Mouse (Mus musculus) cerebellum, postnatal 10 days (tissue): Measurements from ENCODE around the gene Wdr4.
"Not testable (repeated sequence)": the region's sequence is repeated elsewhere in the genome, so short reads cannot be mapped to it uniquely, and the experiment has no call there.

Experiments used
- DNase-seq, 2 experiments: peaks; one replicate each; pipeline ENCODE4 v3.0.0; 2021; ENCODE audit warnings: mixed read lengths in 2 of 2

Wdr4 gene

GRCm38 (mm10) chr17:31519946-31520838 lies at the start of gene Wdr4, which contains the start of gene Ndufv3:
Gene Wdr4 (minus strand): TSS chr17:31519980.
Gene Ndufv3 (plus strand): TSS chr17:31520115.
- DNase-seq: peak; percentile 99

DNA sequence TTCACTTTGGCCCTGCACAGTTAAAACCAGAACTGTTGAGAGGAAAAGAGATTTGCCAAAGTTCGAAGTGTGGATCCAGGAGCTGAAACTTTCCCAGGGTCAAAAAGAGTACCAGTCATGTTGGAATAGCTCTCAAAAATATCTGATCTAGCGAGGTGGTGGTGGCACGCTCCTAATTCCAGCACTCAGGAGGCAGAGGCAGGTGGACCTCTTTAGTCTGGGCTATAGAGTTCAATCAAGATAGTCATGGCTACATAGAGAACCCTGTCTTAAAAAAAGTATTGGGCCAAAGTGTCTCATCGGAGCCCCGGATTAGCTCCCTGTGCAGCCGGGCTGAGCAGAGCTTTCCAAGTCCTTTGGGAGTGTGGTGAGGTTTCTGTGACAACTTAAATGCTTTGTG lies 46.5 kb upstream of the Wdr4 start:
- DNase-seq: no peak

GRCm38 (mm10) chr17:31565141-31566056 lies 45.6 kb upstream of the Wdr4 start:
- peak; percentile 86 to 90 for DNase-seq

DNA sequence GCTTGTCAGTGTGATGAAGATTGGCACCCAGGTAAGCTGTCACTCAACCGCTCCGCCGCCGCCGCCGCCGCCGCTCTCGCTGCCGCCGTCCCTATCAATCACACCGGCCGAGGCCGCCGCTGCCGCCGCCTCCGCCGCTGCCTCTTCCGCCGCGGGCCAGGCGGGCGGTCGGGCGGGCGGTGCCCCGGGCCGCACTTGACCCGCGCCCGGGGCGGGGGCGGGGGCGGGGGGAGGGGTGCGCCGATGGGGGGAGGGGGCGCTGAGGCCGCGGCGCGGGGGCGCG lies 45.0 kb upstream of the Wdr4 start:
- no peak for DNase-seq

GRCm38 (mm10) chr17:31564015-31564857 lies 44.5 kb upstream of the Wdr4 start, which contains the start of gene Pknox1:
Gene Pknox1 (plus strand): TSS chr17:31564734.
- peak; percentile 98 to 99 for DNase-seq

DNA sequence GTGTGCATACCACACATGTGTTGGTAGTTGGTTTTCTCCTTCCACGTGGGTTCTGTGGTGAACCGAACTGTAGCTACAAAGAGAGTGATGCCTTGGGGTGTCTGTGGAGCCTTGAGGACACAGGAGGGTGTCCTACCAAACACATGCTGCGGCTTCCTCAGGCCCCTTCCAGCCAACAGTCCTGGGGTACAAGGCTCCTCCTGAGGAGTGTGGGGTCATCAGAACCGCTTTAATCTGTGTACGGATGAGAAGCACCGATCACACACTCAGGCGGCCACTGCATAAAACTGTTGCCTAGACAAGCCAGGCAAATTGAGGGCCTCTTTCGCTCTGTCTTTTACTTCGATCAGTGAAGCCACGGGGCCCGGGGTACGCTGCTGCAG lies 43.8 kb upstream of the Wdr4 start:
- DNase-seq: peak; percentile 58 to 71

- DNase-seq: no peak
Measured at GRCm38 (mm10) chr17:31559021-31559789, 39.4 kb upstream of the Wdr4 start.

- no peak for DNase-seq
Measured at GRCm38 (mm10) chr17:31557947-31558542, 38.3 kb upstream of the Wdr4 start.

GRCm38 (mm10) chr17:31557124-31557880 lies 37.5 kb upstream of the Wdr4 start:
- DNase-seq: peak; percentile 57

- no peak for DNase-seq
Measured at GRCm38 (mm10) chr17:31556253-31556652, 36.5 kb upstream of the Wdr4 start.

DNA sequence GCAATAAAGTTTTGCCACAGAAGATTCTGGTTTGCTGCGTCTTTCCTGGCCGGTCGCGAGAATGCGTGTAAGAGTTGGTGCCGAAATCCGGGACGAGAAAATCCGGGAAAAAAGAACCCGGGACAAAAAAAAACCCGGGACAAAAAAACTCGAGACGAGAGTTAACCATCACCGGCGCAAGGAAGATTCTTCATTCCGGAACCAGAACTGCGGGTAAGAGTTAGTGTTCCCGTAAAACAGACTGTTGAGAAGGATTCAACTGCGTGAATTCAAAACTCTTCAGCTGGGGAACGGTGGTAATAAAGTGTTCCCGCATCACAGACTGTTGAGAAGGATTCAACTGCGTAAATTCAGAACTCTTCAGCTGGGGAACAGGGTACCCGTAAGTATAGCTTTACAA lies 32.8 kb upstream of the Wdr4 start:
- not testable (repeated sequence) for DNase-seq

DNA sequence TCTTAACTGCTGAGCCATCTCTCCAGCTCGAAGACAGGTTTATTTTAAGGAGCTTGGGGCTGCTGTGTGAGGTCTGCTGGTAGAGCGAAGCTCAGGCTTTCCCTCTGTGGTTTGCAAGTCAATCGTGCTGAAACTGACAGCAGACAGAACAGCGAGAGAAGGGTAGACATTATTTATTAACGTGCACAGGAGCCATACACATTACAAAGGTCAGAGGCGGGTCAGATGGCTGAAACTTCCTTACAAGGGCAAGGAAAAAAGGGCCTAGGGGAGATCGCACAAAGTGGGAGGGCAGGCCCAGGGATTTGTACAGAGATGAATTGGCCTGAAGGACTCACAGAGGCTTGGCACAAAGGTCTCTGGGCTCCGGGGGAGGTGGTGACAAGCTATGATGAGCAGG lies 29.6 kb upstream of the Wdr4 start:
- no peak for DNase-seq

GRCm38 (mm10) chr17:31547974-31548373 lies 28.2 kb upstream of the Wdr4 start:
- DNase-seq: no peak

DNA sequence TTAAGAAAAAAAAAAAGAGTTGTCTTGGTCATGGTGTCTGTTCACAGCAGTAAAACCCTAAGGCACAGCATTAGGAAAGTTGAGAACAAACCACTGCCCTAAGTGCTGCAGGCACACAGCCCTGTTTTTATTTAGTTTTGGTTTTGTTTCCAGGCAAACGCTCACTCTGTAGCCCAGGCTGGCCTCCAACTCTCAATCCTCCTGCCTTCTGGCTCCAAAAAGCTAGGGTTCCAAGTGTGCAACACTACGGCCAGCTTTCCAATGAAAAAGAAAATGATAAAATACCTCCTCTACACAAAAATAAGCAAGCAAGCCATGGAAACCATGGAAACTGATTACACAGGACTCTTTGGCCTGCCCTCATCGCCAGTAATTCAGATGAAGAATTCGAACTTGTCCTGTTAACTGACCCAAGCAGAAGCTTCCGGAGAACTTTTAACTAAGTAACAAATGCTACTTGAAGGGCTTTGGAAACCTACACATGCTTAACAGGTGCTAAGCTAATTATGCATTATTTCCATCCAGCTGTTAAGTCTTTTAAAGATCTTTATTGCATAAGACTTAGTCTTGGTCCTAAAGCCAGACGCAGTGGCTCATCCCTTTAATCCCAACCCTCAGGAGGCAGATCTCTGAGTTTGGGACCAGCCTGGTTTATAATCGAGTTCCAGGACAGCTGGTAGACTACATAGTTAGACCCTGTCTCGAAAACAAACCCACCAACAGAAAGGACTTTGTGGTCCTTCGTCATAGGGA lies 26.8 kb upstream of the Wdr4 start:
- DNase-seq: no peak

DNA sequence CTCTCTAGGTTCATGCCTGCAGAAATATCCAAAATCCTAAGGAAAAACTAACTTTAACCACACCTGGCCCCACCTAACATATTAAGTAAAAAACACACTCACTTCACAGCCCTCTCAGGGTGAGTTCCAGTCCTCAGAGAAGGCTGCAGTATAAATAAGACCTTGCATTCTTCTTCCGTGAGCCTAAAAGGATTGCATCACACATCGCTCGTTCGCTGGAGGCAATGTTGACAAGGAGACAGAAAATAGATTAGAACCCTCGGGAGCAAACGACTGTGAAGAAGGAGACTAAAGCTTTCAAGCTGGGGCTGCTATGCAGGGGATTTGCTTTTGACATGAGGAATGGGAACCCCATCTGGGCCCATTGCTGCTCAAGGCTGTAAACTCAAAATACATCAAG lies 23.8 kb upstream of the Wdr4 start:
- DNase-seq: no peak

DNA sequence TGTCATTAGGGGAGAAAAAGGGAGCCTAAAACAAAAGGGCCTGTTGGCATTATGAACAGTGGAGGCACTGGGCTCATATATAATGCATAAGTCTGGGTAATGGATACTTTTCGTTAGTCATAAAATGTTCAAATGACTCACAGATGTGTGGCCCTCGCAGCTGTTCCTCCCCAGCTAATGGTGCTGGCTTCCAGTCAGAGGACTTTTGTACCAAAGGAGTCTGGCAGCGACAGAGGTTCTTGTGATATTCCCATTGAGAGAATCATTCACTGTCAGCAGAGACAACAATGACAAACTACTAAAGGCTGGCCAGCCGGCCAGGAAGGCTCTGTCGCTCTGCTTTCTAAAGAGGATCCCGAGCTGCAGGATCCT lies 21.7 kb upstream of the Wdr4 start:
- DNase-seq: no peak

DNA sequence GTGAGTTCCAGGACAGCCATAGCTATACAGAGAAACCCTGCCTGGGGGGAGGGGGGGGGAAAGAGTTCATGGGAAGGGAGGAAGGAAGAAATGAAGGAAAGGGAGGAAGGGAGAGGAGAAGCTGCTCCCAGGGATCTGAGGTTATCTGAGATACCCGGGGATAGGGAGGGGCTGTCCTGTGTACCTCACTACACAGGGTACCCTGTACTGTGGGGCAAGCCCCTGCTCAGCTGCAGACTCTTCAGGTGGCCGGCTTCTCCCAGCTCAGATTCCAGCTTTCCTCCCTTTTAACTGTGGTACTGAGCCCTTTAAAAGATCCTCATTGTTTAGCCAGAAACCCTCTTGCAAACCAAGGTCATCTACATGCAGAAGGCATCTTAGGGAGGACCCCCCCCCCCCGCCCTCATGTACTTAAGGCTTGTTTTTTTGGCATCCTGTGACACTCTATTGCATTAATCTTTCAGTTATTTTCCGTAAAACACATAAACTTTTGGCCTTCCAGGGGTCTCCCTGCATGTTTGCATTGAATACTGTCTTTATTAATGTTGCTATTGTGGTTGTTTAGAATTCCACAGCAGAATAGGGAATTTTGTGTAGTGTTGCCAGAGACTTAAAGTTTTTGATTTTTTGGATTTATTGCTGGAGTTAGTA lies 21.2 kb upstream of the Wdr4 start:
- DNase-seq: no peak

DNA sequence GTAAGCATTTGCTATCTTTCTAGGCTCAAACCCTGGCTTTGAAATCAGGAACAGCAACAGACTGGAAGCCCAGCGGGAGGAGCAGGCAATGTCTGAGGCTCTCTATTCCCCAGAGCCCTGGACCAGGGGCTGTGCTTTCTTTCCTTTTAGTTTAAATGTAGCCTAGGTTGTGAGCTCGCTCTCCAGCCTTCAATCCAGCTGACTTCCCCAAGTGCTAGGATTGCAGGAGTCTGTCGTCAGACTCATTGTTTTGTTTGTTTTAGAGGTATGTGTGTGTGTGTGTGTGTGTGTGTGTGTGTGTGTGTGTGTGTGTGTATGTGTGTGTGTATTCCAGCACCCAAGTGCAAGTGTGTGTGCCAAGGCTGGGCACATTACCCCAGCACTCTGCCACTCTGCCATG lies 20.3 kb upstream of the Wdr4 start:
- DNase-seq: no peak

DNA sequence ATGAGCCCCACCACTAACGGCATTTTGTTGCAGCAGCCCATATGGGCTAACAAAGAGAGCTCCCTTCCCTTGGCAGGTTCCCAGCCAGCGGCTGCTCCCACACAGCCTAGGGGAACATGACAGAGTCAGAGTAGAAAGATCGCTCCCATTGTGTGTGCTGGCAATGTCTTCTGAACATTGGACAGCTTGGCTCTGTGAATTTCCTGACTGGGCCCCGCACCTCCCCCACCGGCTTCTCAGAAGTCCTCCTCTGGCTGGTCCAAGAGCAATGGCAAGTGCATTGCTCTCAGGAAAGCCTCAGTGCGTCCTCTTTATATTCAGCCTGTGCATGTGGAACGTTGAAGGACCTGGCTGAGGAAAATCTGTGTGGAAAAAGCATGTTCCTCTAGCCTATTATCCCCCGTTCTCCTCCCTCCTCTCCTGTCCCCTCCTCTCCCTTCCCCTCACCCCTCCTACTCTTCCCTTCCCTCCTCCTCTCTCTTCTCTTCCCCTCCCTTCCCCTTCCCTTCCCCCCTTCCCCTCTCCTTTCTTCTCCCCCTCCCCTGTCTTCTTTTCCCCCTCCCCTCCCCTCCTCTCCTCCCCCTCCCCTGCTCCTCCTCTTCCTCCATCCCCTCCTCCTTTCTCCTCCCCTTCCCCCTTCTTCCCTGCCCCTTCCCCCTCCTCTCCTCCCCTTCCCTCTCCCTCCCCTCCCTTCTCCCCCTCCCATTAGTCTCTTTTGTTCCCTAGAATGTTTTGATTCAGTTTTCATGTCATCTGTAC lies 16.3 kb upstream of the Wdr4 start:
- DNase-seq: peak; percentile 84 to 87
